Mouse (Mus musculus): ENCODE results near the gene Myo16.

Myo16 gene

GRCm38 (mm10) chr8:10625262-10625661 is 471.6 kb downstream of the Myo16 start:
- DNase-seq (ENCODE audit: low read depth, low spot score), result no peak

DNA sequence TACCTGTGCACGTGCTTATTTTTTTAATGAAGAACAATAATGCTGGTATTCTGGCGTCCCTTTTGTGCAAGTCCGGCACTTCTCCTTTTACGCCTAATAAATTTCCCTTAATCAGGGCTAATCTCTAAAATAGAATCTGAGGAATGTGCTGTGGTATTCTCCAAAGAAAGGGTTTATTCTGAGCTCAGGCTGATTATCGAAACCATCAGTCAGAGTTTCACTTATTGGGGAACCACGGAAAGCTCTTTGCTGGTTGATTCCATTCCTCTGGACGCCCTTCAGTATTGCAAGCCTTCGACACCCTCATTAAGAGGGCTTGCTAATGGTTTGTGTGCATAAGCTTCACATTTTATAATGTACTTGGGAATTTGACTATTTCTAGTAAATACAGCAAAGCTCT is 475.0 kb downstream of the Myo16 start:
- no peak for DNase-seq (ENCODE audit: low read depth, low spot score)

DNA sequence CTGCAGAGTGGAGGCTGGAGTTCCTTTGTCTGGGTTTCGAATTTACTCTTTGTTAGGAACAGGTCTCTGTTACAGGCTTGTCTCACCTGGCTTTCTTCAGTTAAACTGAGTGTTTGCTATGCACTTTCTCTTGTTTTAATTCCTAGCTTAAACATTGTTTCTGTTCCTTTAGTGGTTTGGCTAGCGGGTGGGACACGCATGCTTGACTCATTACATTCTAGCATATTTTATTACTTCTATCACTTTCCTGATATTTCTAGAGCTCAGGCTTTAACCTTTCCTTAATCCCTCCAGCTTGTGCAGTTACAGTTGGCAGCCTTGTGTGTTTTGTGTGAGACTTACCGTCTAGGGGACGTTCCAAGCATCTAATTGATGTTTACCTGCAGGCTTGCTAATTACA is 476.2 kb downstream of the Myo16 start:
- peak; percentile 23 for DNase-seq (ENCODE audit: low read depth, low spot score)

DNA sequence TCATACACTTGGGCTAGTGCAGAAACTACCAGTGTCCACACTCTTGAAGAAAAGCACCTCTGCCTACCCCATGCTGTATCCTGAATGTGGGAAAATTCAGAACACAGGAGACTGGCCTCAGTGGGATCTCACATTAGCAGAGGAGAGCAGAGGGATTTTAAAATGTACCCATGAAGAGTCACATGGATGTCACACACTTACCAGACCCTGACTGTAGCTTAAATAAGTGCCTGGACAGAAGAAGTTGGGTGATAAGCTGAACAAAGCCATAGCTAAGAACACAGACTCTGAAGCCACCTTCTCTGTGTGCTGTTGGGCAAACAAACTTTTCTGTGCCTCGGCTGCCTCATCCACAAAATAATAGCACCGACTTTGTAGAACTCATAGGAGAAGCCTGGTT is 477.3 kb downstream of the Myo16 start:
- DNase-seq (ENCODE audit: low read depth, low spot score), result no peak

DNA sequence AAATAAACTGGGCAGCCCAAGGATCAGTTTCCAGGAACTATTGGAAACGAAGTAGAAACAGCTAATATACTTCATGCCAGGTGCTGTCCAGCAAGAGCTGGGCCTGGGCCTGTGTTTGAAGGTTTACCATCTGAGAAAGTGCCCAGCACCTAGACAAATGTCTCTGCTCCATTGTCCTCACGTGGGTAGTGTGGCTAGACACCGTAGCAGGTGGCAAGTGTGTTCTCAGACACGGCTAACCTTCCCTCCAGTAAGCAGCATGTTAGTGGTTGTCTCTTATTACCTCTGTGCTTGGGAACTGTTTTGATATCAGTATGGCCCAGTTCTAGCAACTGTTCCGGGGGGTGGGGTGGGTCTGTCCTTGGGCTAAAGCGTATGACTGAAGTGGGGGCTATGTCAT is 478.9 kb downstream of the Myo16 start:
- DNase-seq (ENCODE audit: low read depth, low spot score), result no peak

DNA sequence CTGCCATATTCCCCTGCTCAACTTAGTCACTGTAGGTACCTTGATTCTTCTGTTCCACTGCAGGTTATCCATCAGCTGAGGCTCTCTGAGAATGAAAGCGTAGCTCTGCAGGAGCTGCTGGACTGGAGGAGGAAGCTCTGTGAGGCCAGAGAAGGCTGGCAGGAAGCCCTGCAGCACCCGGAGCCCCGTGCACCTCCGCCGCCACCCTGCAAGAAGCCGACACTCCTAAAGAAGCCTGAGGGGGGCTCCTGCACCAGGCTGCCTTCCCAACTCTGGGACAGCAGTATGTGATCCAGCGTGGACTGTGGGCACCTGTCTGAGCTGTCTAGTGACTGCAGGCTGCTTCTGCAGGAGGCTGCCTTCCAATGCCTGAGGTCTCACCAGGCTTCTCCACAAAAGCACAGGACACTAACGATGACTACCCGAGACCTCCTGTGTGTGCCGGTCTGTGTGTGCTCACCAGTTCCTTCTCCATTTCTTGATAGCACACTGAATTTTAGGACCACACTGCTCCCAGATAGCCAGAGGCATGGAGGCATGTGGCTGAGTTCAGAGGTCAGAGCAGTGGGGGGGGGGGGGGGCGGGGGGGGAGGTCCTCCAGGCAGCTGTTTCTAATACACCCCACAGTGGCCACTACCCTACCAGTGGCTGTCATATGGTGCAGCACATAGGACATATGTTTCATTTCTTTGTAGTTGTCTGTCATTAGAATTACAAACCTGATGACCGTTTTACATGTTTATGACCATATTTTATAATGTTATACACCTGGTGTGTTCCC is 479.8 kb downstream of the Myo16 start:
- no peak for DNase-seq (ENCODE audit: low read depth, low spot score)

GRCm38 (mm10) chr8:10634421-10634820 is 480.7 kb downstream of the Myo16 start:
- DNase-seq (ENCODE audit: low read depth, low spot score), result no peak

- no peak for DNase-seq (ENCODE audit: low read depth, low spot score)
Measured at GRCm38 (mm10) chr8:10638871-10639270, 485.2 kb downstream of the Myo16 start.

- no peak for DNase-seq (ENCODE audit: low read depth, low spot score)
Measured at GRCm38 (mm10) chr8:10640176-10640810, 486.6 kb downstream of the Myo16 start.

GRCm38 (mm10) chr8:10640859-10641258 is 487.1 kb downstream of the Myo16 start:
- no peak for DNase-seq (ENCODE audit: low read depth, low spot score)

GRCm38 (mm10) chr8:10641343-10641742 is 487.6 kb downstream of the Myo16 start:
- DNase-seq (ENCODE audit: low read depth, low spot score), result no peak

GRCm38 (mm10) chr8:10643244-10643643 is 489.5 kb downstream of the Myo16 start:
- DNase-seq (ENCODE audit: low read depth, low spot score), result no peak

GRCm38 (mm10) chr8:10644481-10644880 is 490.8 kb downstream of the Myo16 start:
- DNase-seq (ENCODE audit: low read depth, low spot score), result no peak

DNA sequence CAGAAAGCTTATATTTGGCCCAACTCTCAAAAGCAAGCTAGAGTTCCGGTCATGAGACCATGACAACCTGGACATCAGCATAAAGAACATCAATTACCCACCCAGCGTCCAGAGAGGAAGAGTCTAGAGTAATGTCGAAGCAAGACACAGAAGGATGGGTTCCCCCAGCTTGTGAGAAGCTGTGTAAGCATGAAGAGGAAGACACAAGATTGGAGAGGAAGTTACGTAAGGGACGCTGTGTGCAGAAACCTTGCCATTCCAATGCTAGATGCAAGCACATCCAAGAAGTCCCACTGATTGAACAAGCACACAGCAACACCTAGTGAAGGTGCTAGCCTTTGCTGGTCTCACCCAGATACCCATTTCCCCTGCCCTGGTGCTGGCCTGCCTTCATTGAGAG is 492.0 kb downstream of the Myo16 start:
- DNase-seq (ENCODE audit: low read depth, low spot score), result no peak

DNA sequence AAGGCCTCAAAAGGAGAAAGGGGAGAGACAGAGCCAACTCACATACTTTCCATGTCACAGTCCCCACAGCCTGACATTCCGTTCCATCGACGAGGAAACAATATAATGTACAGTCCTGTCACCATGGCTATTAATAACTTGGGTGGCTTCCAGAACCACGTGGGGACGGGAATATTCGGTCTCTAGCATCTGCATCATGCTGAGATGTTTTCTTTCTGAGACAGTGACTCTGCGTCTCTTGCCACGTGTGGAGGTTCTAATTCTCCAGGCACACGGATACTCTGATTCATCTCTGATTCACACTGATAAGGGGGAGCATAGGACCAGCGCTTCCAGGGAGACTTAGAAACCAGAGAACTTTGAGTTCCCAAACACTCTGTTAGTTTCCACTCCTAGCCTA is 492.8 kb downstream of the Myo16 start:
- no peak for DNase-seq (ENCODE audit: low read depth, low spot score)

DNA sequence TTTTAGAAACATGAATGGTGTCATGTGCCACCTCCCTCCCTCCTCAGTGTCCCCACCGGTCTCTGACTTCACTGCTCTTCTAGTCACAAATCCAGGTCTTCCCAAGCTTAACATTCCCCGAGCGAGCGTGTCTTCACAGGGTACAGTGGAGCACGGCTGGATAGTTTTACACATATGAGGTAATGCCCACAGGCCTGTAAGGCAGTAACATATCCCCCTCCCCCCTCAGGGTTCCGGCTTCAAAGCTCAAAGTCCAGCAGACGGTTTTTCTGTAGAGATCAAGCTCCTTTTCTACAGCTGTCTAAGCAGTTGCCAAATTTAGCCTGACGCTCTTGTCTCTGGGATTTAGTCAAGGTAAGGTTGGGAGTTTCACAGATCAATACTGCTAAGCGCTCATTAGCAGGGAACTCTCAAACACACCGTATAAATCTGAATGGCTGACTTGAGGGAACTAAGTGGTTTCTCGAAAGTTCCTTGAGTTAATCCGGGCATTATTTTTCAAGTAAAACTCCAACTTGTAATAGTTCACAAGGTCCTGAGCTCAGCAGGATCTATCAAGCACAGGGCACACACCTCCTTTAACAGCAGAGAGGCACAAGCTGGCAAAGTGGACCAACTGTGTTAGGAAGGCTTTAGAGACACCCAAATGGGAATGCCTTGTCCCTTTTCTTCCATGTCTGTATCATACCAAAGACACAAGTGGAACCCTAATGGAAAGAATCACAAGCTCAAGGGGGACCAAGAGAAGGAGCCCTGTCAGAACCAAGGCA is 498.0 kb downstream of the Myo16 start:
- DNase-seq (ENCODE audit: low read depth, low spot score), result no peak

DNA sequence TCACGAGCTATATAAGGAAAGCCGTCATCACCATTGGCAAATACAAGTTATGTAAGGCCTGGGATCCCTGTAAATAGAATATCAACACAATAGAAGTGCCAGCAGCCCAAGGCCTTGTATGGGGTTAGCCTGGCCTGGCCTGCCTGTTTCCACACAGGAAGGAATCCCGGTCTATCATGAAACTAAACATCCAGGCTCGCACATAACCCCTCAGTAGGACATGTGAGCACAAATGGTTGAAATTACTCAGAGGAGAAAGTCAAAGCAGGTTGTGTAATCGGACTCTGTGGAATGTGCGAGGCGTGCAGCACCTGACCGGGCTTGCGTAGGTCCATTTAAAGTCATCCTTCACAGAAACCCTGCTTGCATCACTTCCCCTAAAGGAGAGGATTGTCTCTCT is 499.6 kb downstream of the Myo16 start:
- no peak for DNase-seq (ENCODE audit: low read depth, low spot score)

DNA sequence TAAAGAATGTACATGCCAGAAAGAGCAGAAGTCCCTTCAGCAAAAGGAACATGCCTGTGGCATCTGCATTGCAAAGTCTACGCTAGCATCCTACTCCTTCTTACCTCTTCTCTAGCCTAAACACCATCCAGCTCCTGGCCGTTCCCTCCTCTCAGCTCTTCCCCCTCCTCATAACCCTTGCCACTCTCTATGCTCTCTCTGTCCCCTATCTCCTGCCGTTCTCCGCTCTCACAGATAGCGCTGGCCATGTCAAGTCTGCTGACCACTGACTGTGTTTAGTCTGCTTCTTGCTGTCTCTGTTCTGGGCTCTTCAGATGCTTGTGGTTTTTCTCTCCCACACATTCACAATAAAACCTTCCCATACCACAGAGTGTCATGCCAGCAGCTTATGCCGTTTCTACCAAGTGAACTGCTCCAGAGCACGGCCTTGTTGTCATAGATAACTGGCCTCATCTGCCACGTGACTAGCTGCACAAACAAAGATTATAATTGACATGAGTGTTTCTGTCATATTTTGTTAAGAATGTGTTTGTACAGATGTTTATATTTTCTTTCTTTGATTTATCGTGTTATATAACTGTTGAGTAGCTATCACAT is 501.3 kb downstream of the Myo16 start:
- no peak for DNase-seq (ENCODE audit: low read depth, low spot score)

- DNase-seq (ENCODE audit: low read depth, low spot score), result peak; percentile 19
Measured at GRCm38 (mm10) chr8:10663770-10664470, 510.2 kb downstream of the Myo16 start.

DNA sequence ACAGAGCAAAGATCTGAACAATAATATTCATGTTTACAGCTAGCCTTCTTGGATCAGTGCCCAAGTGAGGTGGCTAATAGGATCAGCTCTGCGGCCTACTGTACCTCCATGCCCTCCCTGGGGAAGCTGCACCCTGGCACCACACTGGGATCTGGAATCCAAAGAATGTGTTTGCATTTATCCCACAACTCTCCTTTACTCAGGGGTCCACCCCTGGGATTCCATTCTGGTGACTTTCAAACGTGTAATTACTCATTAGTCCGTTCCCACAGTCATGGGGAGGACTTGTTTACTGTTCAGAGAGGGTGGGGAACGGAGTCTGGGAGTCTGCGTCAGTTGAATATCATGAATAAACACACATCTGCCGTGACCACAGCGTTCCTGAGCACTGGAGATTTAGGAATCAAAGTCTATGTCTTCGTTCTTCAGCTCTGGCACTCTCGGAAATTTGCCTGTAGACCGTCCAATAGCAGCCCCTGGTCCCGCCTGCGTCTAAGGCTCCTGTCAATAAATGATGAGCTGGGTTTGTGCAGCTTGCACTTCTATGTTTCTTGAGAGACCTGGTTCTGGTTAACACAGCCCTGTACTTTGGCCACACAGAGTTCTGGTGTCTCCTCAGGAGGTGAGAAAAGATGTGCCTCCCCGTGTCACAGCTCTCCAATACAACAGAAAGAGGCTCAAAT is 511.3 kb downstream of the Myo16 start:
- DNase-seq (ENCODE audit: low read depth, low spot score), result no peak

- no peak for DNase-seq (ENCODE audit: low read depth, low spot score)
Measured at GRCm38 (mm10) chr8:10665821-10666283, 512.1 kb downstream of the Myo16 start.

Data from A20 (cell line).